Mouse (Mus musculus) cerebellum, adult 9-11 months (tissue): ENCODE data around the gene Alyref2.

Experiments
- DNase-seq: peaks from one replicate; pipeline ENCODE4 v3.0.0; 2022

Alyref2 gene

DNA sequence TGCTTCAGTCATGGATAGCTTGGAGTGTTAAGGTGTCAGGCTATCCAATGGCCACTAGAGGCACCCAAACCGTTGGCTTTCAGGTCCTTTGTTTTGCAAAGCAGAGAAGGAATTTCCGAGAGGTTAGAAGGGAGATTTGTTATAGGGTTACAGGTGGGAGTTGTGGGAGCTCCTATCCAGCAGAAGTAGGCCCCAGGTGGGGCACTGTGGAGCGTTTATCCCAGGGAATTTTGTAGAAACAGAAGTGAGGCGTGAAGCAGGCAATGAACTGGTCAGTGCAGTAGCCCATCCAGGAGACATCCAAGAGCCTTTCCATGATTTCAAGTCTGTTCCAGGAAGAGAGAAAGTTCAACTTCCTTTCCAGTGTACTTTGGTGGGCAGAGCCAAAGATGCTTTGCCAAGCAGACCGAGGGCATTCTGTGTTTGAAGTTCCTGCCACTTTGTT lies 1.6 kb upstream of the Alyref2 start:
- DNase-seq: peak; percentile 21

DNA sequence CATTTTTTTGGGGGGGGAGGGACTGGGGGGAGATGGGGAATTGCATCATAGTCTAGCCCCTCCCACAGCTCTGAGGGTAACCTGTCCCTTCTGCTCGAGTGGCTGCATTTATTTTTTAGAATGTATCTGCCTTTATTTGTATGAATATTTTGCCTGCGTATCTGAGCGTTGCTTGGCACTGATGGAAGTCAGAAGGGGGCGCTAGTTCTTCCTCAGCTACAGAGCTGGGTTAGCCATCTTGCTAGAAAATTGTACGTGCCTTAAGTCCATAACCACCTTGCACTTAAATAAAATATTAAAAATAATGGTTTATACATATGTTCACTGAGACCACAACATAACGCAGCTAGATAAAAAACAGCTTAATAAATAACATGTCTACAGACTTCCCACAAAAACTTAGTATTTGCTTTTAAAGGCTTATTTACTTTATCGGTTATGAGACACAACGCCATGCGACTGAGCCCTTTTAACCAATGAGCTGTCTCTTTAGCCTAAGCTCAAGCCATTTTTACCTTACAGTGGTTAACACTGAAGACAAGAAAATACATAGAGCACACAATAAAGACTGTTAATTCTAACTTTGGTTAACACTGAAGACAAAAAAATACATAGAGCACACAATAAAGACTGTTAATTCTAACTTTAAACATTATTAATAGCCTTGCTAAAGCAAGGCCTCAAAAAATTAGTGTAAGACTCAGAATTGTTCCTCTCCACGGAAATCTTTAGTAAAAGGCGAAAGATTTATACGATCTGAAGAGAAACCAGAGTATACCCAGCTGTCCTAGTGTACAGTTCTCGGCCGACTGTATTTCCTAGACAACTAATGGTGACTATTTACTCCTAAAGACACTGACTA lies 659 bp upstream of the Alyref2 start:
- DNase-seq: peak; percentile 40

- DNase-seq: no peak
Observed at GRCm38 (mm10) chr1:171503592-171504291, 464 bp downstream of the Alyref2 start.

GRCm38 (mm10) chr1:171504586-171504985 lies 1.3 kb downstream of the Alyref2 start:
- no peak for DNase-seq

DNA sequence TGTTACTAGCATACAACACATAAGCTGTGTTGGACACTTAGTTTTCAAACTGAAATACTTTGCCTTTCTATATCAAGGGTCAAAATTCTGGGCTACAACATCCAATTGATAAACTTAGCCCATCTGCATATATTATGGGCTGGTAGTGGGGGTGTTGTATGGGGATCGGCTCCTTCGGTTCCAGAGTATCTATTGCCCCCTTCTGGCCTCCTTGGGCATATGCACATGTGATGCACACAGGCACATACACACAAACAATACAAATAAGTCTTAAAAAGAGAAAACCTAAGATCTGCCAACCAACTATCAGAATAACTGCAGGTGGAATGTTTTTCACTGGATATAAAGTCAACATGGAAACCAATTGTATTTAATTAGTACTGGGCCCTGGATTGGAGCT lies 10.0 kb downstream of the Alyref2 start:
- no peak for DNase-seq

- no peak for DNase-seq
Observed at GRCm38 (mm10) chr1:171513760-171514159, 10.5 kb downstream of the Alyref2 start.

DNA sequence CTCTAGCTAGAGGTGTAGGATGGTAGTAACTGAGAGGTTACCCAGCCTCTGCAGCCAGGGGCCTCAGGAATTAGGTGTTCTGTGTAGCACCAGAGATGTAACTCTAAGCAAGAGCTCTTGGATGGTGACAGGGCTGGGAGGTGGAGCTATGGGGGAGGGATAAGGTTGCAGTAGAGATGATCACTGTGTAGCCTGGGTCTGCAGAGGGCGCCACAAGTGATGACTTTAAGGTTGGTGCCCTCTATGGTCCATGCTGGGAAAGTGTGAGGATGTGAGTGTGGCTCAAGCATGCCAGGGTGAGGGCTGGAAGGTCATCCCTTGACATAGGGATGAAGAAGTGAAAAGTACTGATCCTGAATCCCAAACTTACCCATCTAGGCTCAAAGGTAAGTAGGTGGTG lies 11.8 kb downstream of the Alyref2 start:
- DNase-seq: no peak

GRCm38 (mm10) chr1:171515557-171515956 lies 12.3 kb downstream of the Alyref2 start:
- no peak for DNase-seq

- DNase-seq: no peak
Observed at GRCm38 (mm10) chr1:171531367-171531766, 28.1 kb downstream of the Alyref2 start.

DNA sequence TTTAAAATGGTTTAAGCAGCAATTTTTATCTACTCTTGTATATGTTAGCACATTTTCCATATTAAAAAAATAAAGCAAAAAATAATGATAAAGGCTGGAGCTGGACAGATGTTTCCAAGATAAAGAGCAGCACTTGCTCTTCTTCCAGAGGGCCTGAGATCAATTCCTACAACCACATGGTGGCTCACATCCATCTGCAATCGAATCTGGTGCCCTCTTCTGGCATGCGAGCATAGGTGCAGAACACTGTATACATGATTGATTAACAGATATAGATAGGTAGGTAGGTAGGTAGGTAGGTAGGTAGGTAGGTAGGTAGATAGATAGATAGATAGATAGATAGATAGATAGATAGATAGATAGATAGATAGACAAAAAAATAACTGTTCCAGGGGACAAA lies 29.6 kb downstream of the Alyref2 start:
- DNase-seq: no peak

DNA sequence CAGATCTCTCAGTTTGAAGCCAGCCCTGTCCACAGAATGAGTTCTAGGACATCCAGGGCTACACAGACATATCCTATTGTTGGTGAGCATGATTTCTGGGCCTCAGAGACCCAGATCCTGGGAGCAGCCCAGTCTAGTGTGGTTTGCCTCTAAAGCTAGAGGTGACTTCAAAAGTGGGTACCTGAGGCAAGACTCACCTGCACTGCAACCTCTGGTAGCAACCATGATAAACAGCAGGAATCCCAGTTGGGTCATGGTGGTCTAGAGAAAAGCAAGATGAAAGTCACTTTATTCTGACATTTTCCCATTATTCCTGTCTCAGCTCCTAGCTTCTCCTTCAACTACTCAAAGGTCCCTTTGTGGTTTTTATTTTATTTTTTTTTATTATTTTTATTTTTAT lies 31.3 kb downstream of the Alyref2 start:
- DNase-seq: no peak

- DNase-seq: no peak
Observed at GRCm38 (mm10) chr1:171535194-171535593, 31.9 kb downstream of the Alyref2 start, which contains the start of gene Itln1. TSS of gene Itln1 (minus strand) at chr1:171535294.

- DNase-seq: no peak
Observed at GRCm38 (mm10) chr1:171540694-171541093, 37.4 kb downstream of the Alyref2 start.

DNA sequence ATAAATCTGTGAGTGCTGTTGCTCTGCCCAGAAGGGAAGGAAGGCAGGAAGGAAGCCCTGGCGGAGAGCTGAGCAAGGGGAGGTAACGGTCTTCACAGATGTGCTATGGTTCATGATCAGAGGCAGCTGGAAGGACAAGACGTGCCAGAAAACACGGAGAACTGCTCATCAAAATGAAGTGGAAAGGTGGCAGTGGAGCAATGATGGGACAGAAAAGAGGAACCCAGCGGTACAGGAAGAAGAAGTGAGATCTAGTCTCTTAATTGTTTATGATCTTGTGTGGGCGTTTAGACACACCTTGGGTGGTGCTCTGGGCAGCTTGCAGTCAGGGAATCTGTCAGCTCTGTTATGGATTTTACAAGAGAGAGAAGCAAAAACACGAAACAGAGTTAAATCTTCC lies 48.0 kb downstream of the Alyref2 start:
- no peak for DNase-seq

DNA sequence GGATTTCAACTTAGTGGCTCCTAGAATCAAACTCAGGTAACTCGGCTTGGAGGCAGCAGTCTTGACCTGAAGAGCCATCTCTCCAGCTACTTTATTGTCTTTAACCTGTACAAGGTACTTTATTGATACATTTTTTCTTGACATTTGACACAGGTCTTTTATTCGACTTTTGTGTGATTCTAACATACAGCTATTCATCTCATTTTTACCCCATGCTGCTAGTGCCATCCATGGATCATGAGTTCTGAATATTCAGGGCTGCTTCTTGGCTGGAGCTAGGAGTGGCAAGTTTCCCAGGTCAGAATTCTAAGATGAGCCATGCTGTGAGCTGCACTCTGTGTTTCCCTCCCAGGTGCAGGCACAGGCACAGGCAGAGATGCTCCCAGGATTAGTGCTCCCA lies 49.0 kb downstream of the Alyref2 start:
- DNase-seq: no peak

DNA sequence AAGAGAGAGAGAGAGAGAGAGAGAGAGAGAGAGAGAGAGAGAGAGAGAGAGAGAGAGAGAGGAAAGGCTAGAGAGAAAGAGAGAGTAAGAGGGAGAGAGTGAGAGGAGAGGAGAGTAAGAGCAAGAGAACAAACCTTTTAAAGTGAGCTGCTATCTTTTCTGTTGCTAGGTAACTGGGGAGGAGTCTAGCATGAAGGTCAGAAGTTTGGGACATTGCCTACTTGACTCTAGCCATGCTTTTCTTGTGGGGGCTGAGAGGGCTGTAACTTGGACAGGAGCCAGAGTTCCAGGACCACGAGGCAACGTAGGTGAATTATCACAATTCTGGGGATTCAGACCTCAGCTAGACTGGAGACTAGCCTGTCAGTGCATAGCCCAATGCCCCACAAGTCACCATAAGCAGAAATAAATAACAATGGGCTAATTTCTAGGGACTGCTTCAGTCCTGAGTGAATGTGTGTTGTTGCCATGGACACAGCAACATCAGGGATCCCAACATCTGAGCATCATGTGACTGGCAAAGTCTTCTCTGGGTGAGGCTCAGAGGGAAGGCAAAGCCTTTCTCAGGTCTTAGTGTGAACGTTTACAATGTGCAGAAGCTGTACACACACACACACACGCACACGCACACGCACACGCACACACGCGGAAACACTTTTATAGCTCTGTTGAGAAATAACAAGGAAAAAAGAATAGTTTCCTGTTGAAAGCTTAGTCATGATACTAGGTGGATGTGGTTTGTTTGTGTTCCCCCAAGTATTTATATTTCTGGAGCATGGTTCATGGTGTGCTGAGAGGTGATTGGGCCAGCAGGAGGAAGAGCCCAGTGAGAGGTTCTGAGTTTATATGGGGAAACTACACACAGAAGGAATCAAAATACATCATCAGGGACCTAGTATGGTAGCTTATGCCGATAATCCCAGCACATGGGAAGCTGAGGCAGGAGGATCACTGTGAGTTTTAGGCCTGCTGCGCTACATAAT lies 50.4 kb downstream of the Alyref2 start:
- DNase-seq: no peak
